Mouse (Mus musculus): ENCODE results near the gene Cnih3.

DNA sequence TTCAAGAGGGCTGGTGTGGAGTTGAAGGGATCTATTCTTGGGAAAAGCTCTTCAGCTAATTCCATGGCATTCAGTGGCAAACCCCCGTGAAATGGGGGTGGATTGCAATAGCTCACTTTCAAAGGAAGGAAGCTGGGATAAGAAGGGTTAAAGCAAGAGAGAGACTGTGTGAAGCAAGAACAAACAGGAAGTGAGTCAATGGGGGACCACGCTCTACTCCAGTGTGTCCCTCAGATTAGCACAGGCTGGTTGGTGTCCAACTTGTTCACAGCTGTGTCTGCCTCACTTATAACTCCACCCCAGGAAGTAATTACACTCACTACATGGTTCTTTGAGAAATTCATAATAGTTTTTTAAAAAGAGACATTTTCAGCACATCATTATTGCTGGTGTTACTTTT, 19.8 kb upstream of the Cnih3 start:
- TF ChIP-seq CTCF (IDR thresholded peaks at IDR 0.05; ENCODE audit: low read depth) (no peak), EP300 (IDR thresholded peaks at IDR 0.05; ENCODE audit: low read depth) (no peak)
